Mouse (Mus musculus) ovary, adult 2 months (tissue): ENCODE measurements around the gene Rilpl1. TPM values are rescaled to one million over a fixed set of nuclear protein-coding genes. Genes with fewer than 3 reads are reported as not detected.

ENCODE experiments used
- polyA plus RNA-seq: library from polyadenylated mRNA; depleted of rRNA; stranded (reverse); fragments of >200 nt; gene quantifications from 2 replicates; pipeline ENCODE4 v1.2.3, GENCODE M21; 2012; rRNA removed

Gene Rilpl1
- polyA plus RNA-seq: 16.2 and 19.2 TPM in 2 replicates

GRCm38 (mm10) chr5:124530655-124531582, at the start of gene Rilpl1:
Gene Rilpl1, minus strand, starts transcription at chr5:124531391.

GRCm38 (mm10) chr5:124578633-124579317, 47.6 kb upstream of the Rilpl1 start, which contains the start of the genes Eif2b1 and Gtf2h3:
Gene Eif2b1, minus strand, starts transcription at chr5:124579131.
Gene Gtf2h3, plus strand, starts transcription at chr5:124579140.

GRCm38 (mm10) chr5:124552558-124553307, 21.5 kb upstream of the Rilpl1 start, which contains the start of gene Ddx55:
Gene Ddx55, plus strand, starts transcription at chr5:124552864.

GRCm38 (mm10) chr5:124540383-124540786, 9.2 kb upstream of the Rilpl1 start, which contains the start of gene Tmed2:
Gene Tmed2, plus strand, starts transcription at chr5:124540695.

GRCm38 (mm10) chr5:124482966-124483654, 48.1 kb downstream of the Rilpl1 start, which contains the start of gene Snrnp35:
Gene Snrnp35, plus strand, starts transcription at chr5:124483134.

Other genes starting within 250 kb of the Rilpl1 start
- gene Mphosph9, start 203.4 kb downstream of the Rilpl1 start, polyA plus RNA-seq: 3.4 and 4.7 TPM in 2 replicates
- 6.8 and 7.9 TPM in 2 replicates for gene 2810006K23Rik, start 203.3 kb downstream of the Rilpl1 start, polyA plus RNA-seq
- gene Cdk2ap1, start 168.3 kb downstream of the Rilpl1 start, polyA plus RNA-seq: 141 and 143 TPM in 2 replicates
- 8.6 and 14.1 TPM in 2 replicates for gene Sbno1, start 105.4 kb downstream of the Rilpl1 start, polyA plus RNA-seq
- gene Kmt5a, start 91.5 kb downstream of the Rilpl1 start, polyA plus RNA-seq: 58.8 and 69.4 TPM in 2 replicates
- 55.1 and 55.9 TPM in 2 replicates for gene Rilpl2, start 53.0 kb downstream of the Rilpl1 start, polyA plus RNA-seq
- gene Snrnp35, start 48.3 kb downstream of the Rilpl1 start, polyA plus RNA-seq: 2.9 and 3.3 TPM in 2 replicates
- gene Tmed2, start 9.3 kb upstream of the Rilpl1 start, polyA plus RNA-seq: 271 and 449 TPM in 2 replicates
- 13.2 and 17.8 TPM in 2 replicates for gene Ddx55, start 21.5 kb upstream of the Rilpl1 start, polyA plus RNA-seq
- gene Eif2b1, start 47.7 kb upstream of the Rilpl1 start, polyA plus RNA-seq: 18.8 and 24.3 TPM in 2 replicates
- gene Gtf2h3, start 47.7 kb upstream of the Rilpl1 start, polyA plus RNA-seq: 39.2 and 50.5 TPM in 2 replicates
- gene Atp6v0a2, start 97.2 kb upstream of the Rilpl1 start, polyA plus RNA-seq: 60.2 and 90.0 TPM in 2 replicates
- 2.4 and 2.6 TPM in 2 replicates for gene Dnah10, start 193.7 kb upstream of the Rilpl1 start, polyA plus RNA-seq